Mouse (Mus musculus) G1E (cell line): ENCODE measurements around the gene Gm14190. TPM values are rescaled to one million over a fixed set of nuclear protein-coding genes. Genes with fewer than 3 reads are reported as not detected.
"Not testable (repeated sequence)": the region's sequence is repeated elsewhere in the genome, so short reads cannot be mapped to it uniquely, and the experiment has no call there.

Experiments used
- ATAC-seq: 2 replicates; pipeline ENCODE4 v1.8.0; 2016; ENCODE audit warnings: mild to moderate bottlenecking; ENCODE audit not compliant: insufficient number of reproducible peaks, poor library complexity, low FRiP score, severe bottlenecking; ENCODE audit errors: extremely low read depth
- DNase-seq: peaks from one replicate; pipeline ENCODE4 v3.0.0; 2012; ENCODE audit warnings: low spot score
- H3K27me3 ChIP-seq: 2 replicates; pipeline ENCODE4 v1.6.1; 2012; ENCODE audit warnings: mild to moderate bottlenecking, low read length, inconsistent platforms; ENCODE audit not compliant: insufficient read depth
- H3K36me3 ChIP-seq: replicated peaks from 2 replicates; pipeline ENCODE3; 2012; ENCODE audit warnings: mild to moderate bottlenecking, inconsistent platforms
- H3K4me1 ChIP-seq: 2 replicates; pipeline ENCODE4 v1.6.1; 2012; ENCODE audit warnings: low read depth, low read length, inconsistent platforms, mixed read lengths; ENCODE audit not compliant: insufficient read depth
- H3K4me3 ChIP-seq: 2 replicates; pipeline ENCODE4 v1.5.1; 2012; ENCODE audit warnings: low read depth, mild to moderate bottlenecking, inconsistent platforms, low read length, moderate library complexity, mixed read lengths
- H3K9me3 ChIP-seq: replicated peaks from 2 replicates; pipeline ENCODE4 v1.6.1; 2012; ENCODE audit warnings: inconsistent platforms
- CTCF ChIP-seq: IDR thresholded peaks from 2 replicates; pipeline ENCODE4 v1.5.1; 2012; ENCODE audit warnings: low read depth, low read length, inconsistent platforms, mixed read lengths
- GATA1 ChIP-seq: IDR thresholded peaks from 2 replicates; pipeline ENCODE4 v1.6.1; 2012; ENCODE audit warnings: borderline replicate concordance, low read length, inconsistent platforms, mixed read lengths
- GATA2 ChIP-seq: IDR thresholded peaks from 2 replicates; pipeline ENCODE4 v1.6.1; 2012; ENCODE audit warnings: low read depth, low read length, inconsistent platforms, borderline replicate concordance
- POLR2AphosphoS5 ChIP-seq: IDR thresholded peaks from 2 replicates; pipeline ENCODE4 v1.6.1; 2012; ENCODE audit warnings: low read depth, low read length, inconsistent platforms; ENCODE audit not compliant: insufficient replicate concordance
- TAL1 ChIP-seq: conservative IDR thresholded peaks from 2 replicates; pipeline ENCODE4 v1.6.1; 2012; ENCODE audit warnings: low read depth, low read length, inconsistent platforms, mixed read lengths
- polyA plus RNA-seq: library from polyadenylated mRNA; stranded (reverse); fragments of >175 nt; gene quantifications from 2 replicates; pipeline ENCODE4 v1.2.3, GENCODE M21; 2012
- total RNA-seq, 2 experiments: library from RNA; stranded (forward) in 1 of 2; stranded (reverse) in 1 of 2; fragments of 200-1000 nt in 1 of 2; fragments of >200 nt in 1 of 2; fragmentation: Nextera tagmentation in 1 of 2; gene quantifications; 2 replicates each; pipeline ENCODE4 v1.2.3; 2014 to 2017

Gene Gm14190
- total RNA-seq (2014; fragmentation: Nextera tagmentation) (not detected in 2 replicates), total RNA-seq (2017) (not detected in 2 replicates), polyA plus RNA-seq (not detected in 2 replicates)

GRCm38 (mm10) chr11:99690463-99690862 is at the start of gene Gm14190:
Gene Gm14190 (minus strand): TSS chr11:99690740.
- no peaks in the 10 kb centered on the region for H3K36me3 ChIP-seq
- peaks cover 5% of the 10 kb centered on the region for H3K9me3 ChIP-seq
- H3K4me1 ChIP-seq = no peaks in the 10 kb centered on the region
- H3K4me3 ChIP-seq = no peak within 1 kb of the TSS
- ATAC-seq (no peak), DNase-seq (no peak)
- no peaks in the 10 kb centered on the region for H3K27me3 ChIP-seq
- no peak for TF ChIP-seq GATA1
- no peak for TF ChIP-seq CTCF
- TF ChIP-seq TAL1 = no peak
- no peak for TF ChIP-seq POLR2AphosphoS5
- TF ChIP-seq GATA2 = no peak

GRCm38 (mm10) chr11:99734190-99734589 is 43.6 kb upstream of the Gm14190 start, which contains the start of gene Gm14180:
Gene Gm14180 (minus strand): TSS chr11:99734290.
- peaks cover 12% of the 10 kb centered on the region for H3K9me3 ChIP-seq
- no peaks in the 10 kb centered on the region for H3K27me3 ChIP-seq
- H3K4me1 ChIP-seq = no peaks in the 10 kb centered on the region
- ATAC-seq (no peak), DNase-seq (no peak)
- H3K36me3 ChIP-seq = no peaks in the 10 kb centered on the region
- TF ChIP-seq CTCF = no peak
- TF ChIP-seq POLR2AphosphoS5 = no peak
- TF ChIP-seq GATA2 = no peak
- H3K4me3 ChIP-seq = no peak within 1 kb of the TSS

GRCm38 (mm10) chr11:99724061-99724460 is 33.5 kb upstream of the Gm14190 start:
- no peak for ATAC-seq
- H3K4me3 ChIP-seq = no peak overlapping the region
- H3K9me3 ChIP-seq = peaks cover 3% of the 10 kb centered on the region
- no peaks in the 10 kb centered on the region for H3K4me1 ChIP-seq
- no peak for DNase-seq
- TF ChIP-seq CTCF (no peak), GATA1 (no peak), TAL1 (no peak)
- H3K27me3 ChIP-seq = no peaks in the 10 kb centered on the region
- H3K36me3 ChIP-seq = no peaks in the 10 kb centered on the region

- TF ChIP-seq POLR2AphosphoS5 (no peak), CTCF (no peak)
- Histone ChIP-seq H3K4me1 (no peaks in the 10 kb centered on the region), H3K9me3 (peaks cover 10% of the 10 kb centered on the region), H3K27me3 (no peaks in the 10 kb centered on the region), H3K36me3 (no peaks in the 10 kb centered on the region), H3K4me3 (no peak overlapping the region)
- no peak for ATAC-seq
- no peak for DNase-seq
These were observed 28.2 kb upstream of the Gm14190 start for GRCm38 (mm10) chr11:99718759-99719158.

- H3K27me3 ChIP-seq, H3K4me1 ChIP-seq, H3K36me3 ChIP-seq, ATAC-seq, H3K4me3 ChIP-seq, DNase-seq: not testable (repeated sequence)
- H3K9me3 ChIP-seq = peaks cover 11% of the 10 kb centered on the region
These were observed 5.3 kb downstream of the Gm14190 start for GRCm38 (mm10) chr11:99685235-99685634.

- no peak for ATAC-seq
- TF ChIP-seq GATA2 (no peak), POLR2AphosphoS5 (no peak), TAL1 (no peak), CTCF (no peak), GATA1 (no peak)
- H3K36me3 ChIP-seq = no peaks in the 10 kb centered on the region
- H3K4me1 ChIP-seq = no peaks in the 10 kb centered on the region
- peaks cover 18% of the 10 kb centered on the region for H3K9me3 ChIP-seq
- no peak for DNase-seq
- no peak overlapping the region for H3K4me3 ChIP-seq
- H3K27me3 ChIP-seq = no peaks in the 10 kb centered on the region
These were observed 7.1 kb downstream of the Gm14190 start for GRCm38 (mm10) chr11:99683481-99683880.

GRCm38 (mm10) chr11:99665860-99666259 is 24.7 kb downstream of the Gm14190 start, which contains the start of gene Krtap4-6:
Gene Krtap4-6 (minus strand): TSS chr11:99665960.
- no peaks in the 10 kb centered on the region for H3K4me1 ChIP-seq
- no peaks in the 10 kb centered on the region for H3K27me3 ChIP-seq
- TF ChIP-seq TAL1 (no peak), GATA2 (no peak), GATA1 (no peak), CTCF (no peak), POLR2AphosphoS5 (no peak)
- no peak within 1 kb of the TSS for H3K4me3 ChIP-seq
- DNase-seq = no peak
- ATAC-seq = no peak
- peaks cover 19% of the 10 kb centered on the region for H3K9me3 ChIP-seq
- no peaks in the 10 kb centered on the region for H3K36me3 ChIP-seq
